Mouse (Mus musculus): ENCODE results near the gene Trpm7. TPM values are rescaled to one million over a fixed set of nuclear protein-coding genes. Genes with fewer than 3 reads are reported as not detected.

The Trpm7 gene
- total and polyA plus RNA-seq, 2 experiments from 2014 or later: 25.3 to 28.8 TPM

- H3K9ac ChIP-seq (replicated peaks; ENCODE audit: low read length): no peak overlapping the region
- H3K27me3 ChIP-seq (ENCODE audit: insufficient read depth, low read length): no peaks in the 10 kb centered on the region
- no peak for ATAC-seq
- no peak for DNase-seq (ENCODE audit: low spot score)
- 92% methylated on average over 7 of the region's 7 CpGs for WGBS
- H3K36me3 ChIP-seq (ENCODE audit: insufficient read depth, low read length): peaks cover 77% of the 10 kb centered on the region
- H3K9me3 ChIP-seq (ENCODE audit: low read length): no peaks in the 10 kb centered on the region
- no peak overlapping the region for H3K27ac ChIP-seq
- no peaks in the 10 kb centered on the region for H3K4me1 ChIP-seq (ENCODE audit: insufficient read depth, low read length)
- no peak for TF ChIP-seq CTCF (IDR thresholded peaks at IDR 0.05; ENCODE audit: low read depth)
- no peak overlapping the region for H3K4me2 ChIP-seq (ENCODE audit: low read depth, low read length)
- no peak overlapping the region for H3K4me3 ChIP-seq (ENCODE audit: low read length)
These were observed 116.7 kb downstream of the Trpm7 start for GRCm38 (mm10) chr2:126759351-126759750.

- no peak overlapping the region for H3K9ac ChIP-seq (replicated peaks; ENCODE audit: low read length)
- WGBS: 98% methylated on average over 6 of the region's 6 CpGs
- H3K9me3 ChIP-seq (ENCODE audit: low read length): no peaks in the 10 kb centered on the region
- ATAC-seq: no peak
- H3K4me2 ChIP-seq (ENCODE audit: low read depth, low read length): no peak overlapping the region
- no peak for DNase-seq (ENCODE audit: low spot score)
- no peak for TF ChIP-seq CTCF (IDR thresholded peaks at IDR 0.05; ENCODE audit: low read depth)
- no peaks in the 10 kb centered on the region for H3K4me1 ChIP-seq (ENCODE audit: insufficient read depth, low read length)
- no peak overlapping the region for H3K4me3 ChIP-seq (ENCODE audit: low read length)
- peaks cover 86% of the 10 kb centered on the region for H3K36me3 ChIP-seq (ENCODE audit: insufficient read depth, low read length)
- H3K27ac ChIP-seq: no peak overlapping the region
- H3K27me3 ChIP-seq (ENCODE audit: insufficient read depth, low read length): no peaks in the 10 kb centered on the region
These were observed 120.4 kb downstream of the Trpm7 start for GRCm38 (mm10) chr2:126755664-126756063.

- peaks cover 47% of the 10 kb centered on the region for H3K36me3 ChIP-seq (ENCODE audit: insufficient read depth, low read length)
- 89% methylated on average over 5 of the region's 5 CpGs for WGBS
- no peak overlapping the region for H3K27ac ChIP-seq
- no peaks in the 10 kb centered on the region for H3K9me3 ChIP-seq (ENCODE audit: low read length)
- no peaks in the 10 kb centered on the region for H3K27me3 ChIP-seq (ENCODE audit: insufficient read depth, low read length)
- no peak for TF ChIP-seq CTCF (IDR thresholded peaks at IDR 0.05; ENCODE audit: low read depth)
- DNase-seq (ENCODE audit: low spot score) (no peak), ATAC-seq (no peak)
- no peak overlapping the region for H3K4me2 ChIP-seq (ENCODE audit: low read depth, low read length)
- H3K4me1 ChIP-seq (ENCODE audit: insufficient read depth, low read length): no peaks in the 10 kb centered on the region
- H3K4me3 ChIP-seq (ENCODE audit: low read length): no peak overlapping the region
- H3K9ac ChIP-seq (replicated peaks; ENCODE audit: low read length): no peak overlapping the region
These were observed 132.6 kb downstream of the Trpm7 start for GRCm38 (mm10) chr2:126743389-126743788.

Small RNAs within 50 kb of the gene (microRNA-seq; reads per million reads assigned to microRNA genes)
- 0 to 0.53 reads per million in 2 experiments for gene Mir3473g

Other genes starting within 250 kb of the Trpm7 start
- 15.2 and 16.9 TPM in 2 replicates for gene Gabpb1, start 199.9 kb downstream of the Trpm7 start, total RNA-seq (2014; rRNA removed)
- gene Gabpb1, start 199.9 kb downstream of the Trpm7 start, polyA plus RNA-seq (2015; fragmentation: Nextera tagmentation; extraction: Ambion mirVana): 25.2 and 27.0 TPM in 2 replicates
- 15.6 and 20.3 TPM in 2 replicates for gene Usp8, start 168.9 kb downstream of the Trpm7 start, total RNA-seq (2014; rRNA removed)
- gene Usp8, start 168.9 kb downstream of the Trpm7 start, polyA plus RNA-seq (2015; fragmentation: Nextera tagmentation; extraction: Ambion mirVana): 20.9 and 22.3 TPM in 2 replicates
- 0.10 and 0.47 TPM in 2 replicates for gene Usp50, start 92.8 kb downstream of the Trpm7 start, total RNA-seq (2014; rRNA removed)
- gene Usp50, start 92.8 kb downstream of the Trpm7 start, polyA plus RNA-seq (2015; fragmentation: Nextera tagmentation; extraction: Ambion mirVana): 2.1 TPM in 2 replicates
- 35.9 and 37.1 TPM in 2 replicates for gene Sppl2a, start 57.0 kb upstream of the Trpm7 start, total RNA-seq (2014; rRNA removed)
- gene Sppl2a, start 57.0 kb upstream of the Trpm7 start, polyA plus RNA-seq (2015; fragmentation: Nextera tagmentation; extraction: Ambion mirVana): 29.0 and 31.0 TPM in 2 replicates
- 9.5 and 10.1 TPM in 2 replicates for gene Ap4e1, start 132.5 kb upstream of the Trpm7 start, total RNA-seq (2014; rRNA removed)
- gene Ap4e1, start 132.5 kb upstream of the Trpm7 start, polyA plus RNA-seq (2015; fragmentation: Nextera tagmentation; extraction: Ambion mirVana): 5.9 and 7.4 TPM in 2 replicates
- gene Blvra, start 194.4 kb upstream of the Trpm7 start, total RNA-seq (2014; rRNA removed): 6.8 and 9.3 TPM in 2 replicates
- gene Blvra, start 194.4 kb upstream of the Trpm7 start, polyA plus RNA-seq (2015; fragmentation: Nextera tagmentation; extraction: Ambion mirVana): 26.5 and 33.4 TPM in 2 replicates